Mouse (Mus musculus) brain, embryonic 14.5 days (tissue): ENCODE results near the gene Sorbs1. TPM values are rescaled to one million over a fixed set of nuclear protein-coding genes. Genes with fewer than 3 reads are reported as not detected.
A peak's percentile ranks its signal among the peaks of the same experiment; 100 is the strongest.
"Not testable (repeated sequence)": the region's sequence is repeated elsewhere in the genome, so short reads cannot be mapped to it uniquely, and the experiment has no call there.

ENCODE experiments used
- DNase-seq: peaks from one replicate; pipeline ENCODE4 v3.0.0-alpha.2; 2011; ENCODE audit warnings: low read depth
- CTCF ChIP-seq: fragments of 200-500 bp; IDR thresholded peaks from 2 replicates; pipeline ENCODE4 v1.5.1; 2012; ENCODE audit warnings: inconsistent platforms, mild to moderate bottlenecking, moderate library complexity, borderline replicate concordance; ENCODE audit not compliant: insufficient read depth, insufficient read length; ENCODE audit errors: extremely low read depth
- POLR2A ChIP-seq: fragments of 200-500 bp; IDR thresholded peaks from 2 replicates; pipeline ENCODE4 v1.6.1; 2012; ENCODE audit warnings: mild to moderate bottlenecking, inconsistent platforms, borderline replicate concordance; ENCODE audit not compliant: poor library complexity, insufficient read depth, insufficient read length, severe bottlenecking; ENCODE audit errors: extremely low read depth
- polyA plus RNA-seq: library from polyadenylated mRNA; depleted of rRNA; stranded (reverse); fragments of >200 nt; gene quantifications from 2 replicates; pipeline ENCODE4 v1.2.3, GENCODE M21; 2012; rRNA removed

Gene Sorbs1
- 63.5 and 66.4 TPM in 2 replicates for polyA plus RNA-seq

DNA sequence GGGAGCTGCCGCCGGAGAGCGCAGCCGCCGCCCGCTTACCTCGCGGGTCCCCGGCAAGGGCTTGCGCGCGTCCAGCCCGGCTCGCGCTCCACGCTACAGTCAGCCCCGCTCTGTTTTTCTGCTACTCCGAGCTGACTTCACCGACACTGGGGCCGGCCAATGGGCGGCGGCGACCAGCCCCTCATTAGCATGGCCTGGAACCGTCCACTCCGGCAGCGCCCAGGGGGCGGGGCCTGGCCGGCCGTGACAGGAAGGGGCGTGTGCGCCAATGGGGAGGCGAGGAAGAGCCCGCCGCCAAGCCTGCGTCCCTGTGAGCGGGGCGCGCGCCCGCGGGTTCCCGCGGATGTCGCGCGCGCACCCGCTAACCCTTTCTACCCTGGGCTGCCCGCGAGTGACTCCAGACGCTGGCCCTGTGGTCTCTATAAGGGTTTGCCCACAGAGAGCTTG lies at the start of gene Sorbs1:
Gene Sorbs1 (minus strand): TSS at position 148 of the 447 bp plus-strand sequence.
- DNase-seq = peak; percentile 99
- peak; percentile 94 for TF ChIP-seq POLR2A
- no peak for TF ChIP-seq CTCF

DNA sequence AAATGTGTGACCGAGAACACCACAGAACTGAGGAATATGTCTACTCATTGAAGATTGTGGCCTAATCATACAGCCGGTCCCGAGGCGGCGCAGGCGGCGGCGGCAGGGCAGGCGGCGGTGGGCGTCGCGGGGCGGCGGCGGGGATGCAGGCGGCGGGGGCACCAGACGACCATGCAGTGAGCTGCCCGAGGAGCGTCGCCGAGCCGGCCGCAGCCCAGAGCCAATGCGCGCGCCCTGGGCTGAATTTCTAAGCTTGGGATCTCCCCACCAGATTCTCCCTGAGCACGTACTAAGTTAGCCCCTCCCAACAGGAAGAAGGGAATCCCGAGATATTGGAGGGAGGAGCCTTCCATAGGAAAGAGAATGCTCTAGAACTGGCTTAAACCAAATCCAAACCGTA lies 47.9 kb upstream of the Sorbs1 start:
- DNase-seq = not testable (repeated sequence)

DNA sequence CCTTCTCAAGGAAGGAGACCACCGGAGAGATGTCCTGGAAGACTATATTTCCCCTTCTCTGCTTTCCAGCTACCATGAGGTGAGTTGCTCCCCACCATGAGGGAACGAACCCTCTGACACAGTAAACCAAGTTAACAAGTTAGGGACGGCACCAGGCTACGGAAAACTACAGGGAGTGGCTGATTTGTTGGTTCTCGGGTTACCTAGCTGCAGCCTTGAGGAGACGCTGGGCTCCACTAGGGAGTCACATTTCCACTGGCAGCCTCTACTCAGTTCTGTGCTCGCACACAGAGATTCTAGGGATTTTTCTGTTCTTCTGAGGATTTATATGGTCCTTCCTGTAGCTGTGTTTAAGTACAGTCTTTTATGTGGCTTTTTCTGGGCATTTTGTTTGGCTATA lies 42.5 kb upstream of the Sorbs1 start:
- no peak for TF ChIP-seq CTCF
- no peak for TF ChIP-seq POLR2A

DNA sequence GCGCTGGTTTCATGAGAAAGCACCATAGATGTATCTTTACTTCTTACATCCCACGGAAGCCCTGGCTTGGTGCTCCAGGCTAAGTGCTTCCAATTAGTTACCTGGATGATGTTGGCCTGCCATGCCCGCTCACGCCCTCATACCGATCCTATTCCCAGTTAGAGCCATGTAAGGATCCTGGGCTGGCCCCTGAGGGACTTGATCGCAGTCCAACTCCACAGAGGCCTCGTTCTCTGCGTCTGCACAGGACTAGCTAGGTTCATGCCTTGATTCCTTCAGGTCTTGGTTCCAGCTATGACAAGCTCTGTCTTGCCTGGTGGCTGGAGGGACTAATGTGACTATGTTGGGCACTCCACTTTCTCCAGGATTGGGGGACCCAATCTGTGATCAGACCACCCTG lies 41.6 kb upstream of the Sorbs1 start:
- DNase-seq = no peak
- no peak for TF ChIP-seq CTCF
- no peak for TF ChIP-seq POLR2A

More for the DNA sequence above, 42.5 kb upstream of the Sorbs1 start:
- no peak for DNase-seq

DNA sequence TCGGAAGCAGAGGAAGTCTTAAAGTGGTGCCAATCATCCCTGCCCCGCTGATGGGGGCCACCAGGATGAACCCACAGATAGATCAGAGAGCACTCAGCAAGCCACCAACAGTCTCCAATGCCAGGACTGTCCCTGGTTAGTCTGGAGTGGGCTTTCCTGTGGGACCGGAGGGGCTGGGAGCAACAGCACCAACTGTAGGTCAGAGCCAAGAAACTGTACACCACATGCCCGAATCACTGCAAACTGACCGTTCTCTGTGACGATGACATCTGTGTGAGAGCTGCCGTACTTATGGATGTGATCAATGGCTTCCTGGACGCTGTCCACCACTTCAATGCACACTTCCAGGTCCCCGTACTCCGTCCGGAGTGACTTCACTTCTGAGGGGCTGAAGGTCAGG lies 40.8 kb upstream of the Sorbs1 start:
- DNase-seq = no peak
- TF ChIP-seq POLR2A (no peak), CTCF (no peak)

DNA sequence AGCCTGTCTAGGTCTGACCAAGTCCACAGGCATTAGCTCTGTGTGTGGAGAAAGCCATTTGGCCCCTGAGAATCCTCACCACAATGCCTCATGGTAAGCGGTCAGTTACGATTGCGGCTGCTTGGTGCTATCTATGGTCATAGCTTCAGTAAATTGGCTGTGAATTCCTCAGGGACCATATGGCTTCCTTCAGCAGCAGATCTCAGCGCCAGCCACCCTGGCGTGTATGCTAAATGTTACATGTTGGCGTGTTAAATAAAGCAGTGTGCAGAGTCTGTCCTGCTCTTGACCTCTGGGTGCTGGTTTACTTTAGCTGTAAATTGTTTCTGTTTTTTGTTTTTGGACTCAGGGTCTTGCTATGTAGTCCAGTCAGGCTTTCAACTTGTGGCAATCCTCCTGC lies 40.3 kb upstream of the Sorbs1 start:
- no peak for TF ChIP-seq POLR2A
- no peak for TF ChIP-seq CTCF
- no peak for DNase-seq

DNA sequence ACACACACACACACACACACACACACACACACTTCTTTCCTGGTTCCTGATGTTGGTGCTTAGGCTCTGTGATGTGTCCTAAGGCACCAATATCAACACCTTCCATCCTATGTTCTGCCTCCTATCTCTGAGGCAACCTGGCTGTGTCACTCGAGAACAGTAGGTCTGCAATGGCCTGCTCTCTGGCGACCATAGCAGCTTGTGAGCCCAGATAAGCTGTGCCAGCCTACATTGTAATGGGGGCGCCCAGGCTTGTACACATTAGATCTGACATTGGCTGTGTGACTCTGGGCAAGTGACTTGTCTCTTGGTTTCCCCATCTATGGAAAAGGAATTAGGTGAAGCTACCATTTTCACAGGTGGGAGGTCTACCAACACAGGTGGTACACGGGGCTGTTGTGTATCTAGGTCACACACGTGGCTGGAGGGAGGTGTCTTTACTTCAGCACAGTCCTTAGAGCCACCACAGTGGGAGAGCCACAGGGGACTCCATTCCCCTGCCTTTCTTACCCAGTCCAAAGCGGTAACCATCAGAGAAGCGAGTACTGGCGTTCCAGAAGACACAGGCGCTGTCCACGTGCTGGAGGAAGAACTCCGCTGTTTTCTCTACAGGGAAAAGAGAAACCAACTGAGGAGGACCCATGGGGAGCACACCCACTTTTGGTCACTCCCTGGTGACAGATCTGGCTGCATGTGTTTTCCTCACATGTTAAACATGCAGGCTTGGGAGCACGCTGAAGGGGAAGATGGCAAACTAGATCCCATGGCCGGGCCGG lies 39.6 kb upstream of the Sorbs1 start:
- DNase-seq = no peak
- TF ChIP-seq POLR2A = no peak
- TF ChIP-seq CTCF = no peak

DNA sequence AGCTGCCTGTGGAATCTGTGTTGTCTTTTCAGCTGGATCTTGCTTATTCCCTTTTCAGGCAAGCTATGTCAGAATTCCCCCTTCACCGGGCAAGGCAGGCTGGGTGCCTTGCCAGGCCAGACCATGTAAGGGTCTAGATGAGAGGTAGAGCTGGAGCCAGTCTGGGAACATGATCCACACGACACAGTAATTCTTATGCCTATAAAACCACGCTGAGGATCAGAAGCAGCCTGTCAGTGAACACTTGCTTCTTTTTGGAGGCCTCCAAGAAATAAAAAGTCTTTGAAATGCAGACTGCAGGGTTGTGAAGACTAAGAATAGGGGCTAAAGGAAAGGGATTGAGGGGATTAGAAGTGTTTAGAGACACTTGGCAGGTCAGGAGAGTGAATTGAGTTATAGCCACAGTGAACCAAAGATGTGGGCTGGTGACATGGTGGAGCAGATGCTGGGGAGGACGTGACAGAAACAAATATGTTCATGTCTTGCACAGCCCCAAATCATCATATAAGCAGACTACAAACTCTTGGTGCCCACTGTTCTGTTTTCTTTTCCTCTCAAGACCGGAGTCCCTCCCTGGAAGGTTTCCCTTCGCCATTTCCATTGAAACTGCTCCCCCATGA lies 36.0 kb upstream of the Sorbs1 start:
- no peak for TF ChIP-seq POLR2A
- TF ChIP-seq CTCF = no peak
- DNase-seq = peak; percentile 6

DNA sequence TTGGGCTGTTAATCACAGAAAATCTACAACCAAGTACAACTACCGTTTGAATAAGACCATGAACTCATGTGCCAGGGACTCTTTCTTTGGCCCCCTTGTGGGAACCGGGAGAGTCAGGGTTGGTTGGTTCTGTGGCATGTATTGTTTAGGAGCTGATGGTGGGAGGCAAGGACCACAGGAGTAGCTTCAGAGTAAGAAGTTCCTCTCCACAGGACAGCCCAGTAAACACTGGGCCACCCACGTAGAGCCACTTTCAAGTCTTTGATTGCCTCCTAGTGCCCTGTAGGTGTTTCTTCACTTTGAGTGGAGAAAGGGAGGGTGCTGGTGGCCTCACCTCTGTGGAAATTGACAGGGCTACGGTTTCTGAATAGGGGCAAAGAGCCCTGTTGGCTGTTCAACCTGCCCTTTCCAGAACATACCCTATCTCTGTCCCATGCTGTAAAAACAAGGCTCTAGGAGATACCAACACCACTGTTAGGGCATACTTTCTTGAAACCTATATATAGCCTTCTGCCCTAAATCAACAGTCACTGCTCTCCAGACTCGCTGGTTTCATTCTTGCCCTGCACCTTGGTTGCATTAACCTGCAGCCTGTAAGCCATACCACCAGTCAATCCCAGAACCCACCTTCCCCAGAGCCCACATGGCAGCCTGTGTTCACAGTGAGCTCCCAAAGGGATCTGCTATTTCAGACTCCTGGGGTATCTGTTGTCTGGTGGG lies 35.4 kb upstream of the Sorbs1 start:
- TF ChIP-seq CTCF = no peak
- TF ChIP-seq POLR2A = no peak
- DNase-seq = peak; percentile 14

DNA sequence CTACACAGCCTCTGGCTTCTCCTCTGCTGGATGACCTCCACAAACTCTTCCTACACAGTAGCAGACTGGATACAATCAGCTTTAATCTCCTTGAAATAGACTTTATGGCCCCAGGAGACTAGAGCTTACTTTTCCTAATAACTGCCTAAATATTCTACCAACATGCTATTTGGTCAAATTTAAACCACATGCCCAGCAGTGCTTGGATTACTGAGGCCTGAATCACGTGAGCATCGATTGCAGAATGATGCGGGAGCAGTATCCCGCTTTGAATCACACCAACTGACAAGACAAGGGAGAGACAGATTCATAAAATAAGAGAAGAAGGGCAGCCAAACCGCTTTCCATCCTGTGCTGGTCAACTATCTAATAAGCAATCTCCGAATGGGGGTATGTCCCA lies 34.8 kb upstream of the Sorbs1 start:
- no peak for DNase-seq

DNA sequence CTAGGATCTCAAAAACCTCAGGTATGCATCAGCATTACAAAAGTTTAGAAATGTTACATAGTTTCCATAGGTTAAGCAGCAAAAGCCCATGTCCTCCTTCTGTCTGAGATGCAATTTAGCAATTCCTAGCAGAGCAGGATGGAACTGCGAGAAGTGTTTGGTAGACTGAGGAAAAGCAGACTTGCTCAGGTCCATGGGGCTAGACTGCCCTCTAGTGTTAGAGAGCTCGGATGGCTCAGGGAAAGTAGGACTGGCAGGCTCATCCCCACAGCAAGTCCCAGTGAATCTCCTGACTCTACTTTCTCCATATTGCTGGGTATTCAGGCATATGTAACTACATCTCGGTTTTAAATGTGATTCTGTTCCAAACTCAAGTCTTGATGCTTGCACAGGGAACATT lies 31.3 kb upstream of the Sorbs1 start:
- DNase-seq = peak; percentile 92
- TF ChIP-seq CTCF (peak; percentile 94), POLR2A (no peak)

More for the DNA sequence above, 34.8 kb upstream of the Sorbs1 start:
- TF ChIP-seq POLR2A (no peak), CTCF (no peak)
